Mouse (Mus musculus): ENCODE data around the gene Phospho2.

The Phospho2 gene

DNA sequence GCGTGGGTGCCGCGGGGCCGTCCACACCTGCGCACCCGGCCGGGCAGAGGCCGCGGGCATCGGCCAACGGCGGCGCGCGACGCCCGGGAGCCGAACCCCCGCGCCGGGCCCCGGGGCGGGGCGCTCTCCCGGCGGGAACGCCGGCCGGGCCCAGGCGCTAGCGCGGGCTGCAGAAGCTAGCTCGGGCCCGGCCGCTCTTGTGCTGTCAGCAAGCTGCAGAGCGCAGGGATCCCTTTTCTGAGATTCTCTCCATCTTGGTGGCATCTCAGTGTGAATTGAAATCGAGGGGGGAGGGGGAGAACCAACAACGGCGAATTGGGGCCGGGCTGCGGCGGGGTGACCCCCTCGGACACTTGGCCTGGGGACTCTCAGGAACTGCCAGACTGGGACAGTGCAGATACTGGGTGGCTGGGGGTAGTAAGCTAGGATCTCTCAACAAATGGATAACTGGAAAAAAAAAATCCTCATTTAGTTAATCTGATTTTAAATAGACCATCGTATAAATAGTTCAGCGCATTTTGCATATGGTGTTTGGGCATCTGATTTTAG is 33.8 kb downstream of the Phospho2 start:
- DNase-seq (ENCODE audit: extremely low spot score): peak; percentile 70

DNA sequence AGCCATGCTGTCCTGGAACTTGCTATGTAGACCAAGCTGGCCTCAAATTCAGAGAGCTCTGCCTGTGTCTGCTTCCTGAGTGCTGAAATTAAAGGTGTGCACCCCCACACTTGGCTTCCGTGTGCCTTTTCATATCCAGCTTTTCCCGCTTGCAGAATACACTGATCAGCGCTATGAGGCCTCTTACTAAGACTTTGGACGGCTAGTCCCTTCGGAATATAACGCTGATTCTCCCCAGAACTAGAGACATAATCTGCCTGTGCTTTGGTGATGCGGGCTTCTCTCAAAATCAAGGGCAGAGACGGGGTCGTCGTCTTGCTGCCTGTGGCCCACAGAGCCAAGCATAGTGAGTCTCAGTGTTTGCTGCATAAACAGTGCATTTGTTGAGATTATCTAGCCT is 36.5 kb downstream of the Phospho2 start:
- DNase-seq (ENCODE audit: extremely low spot score): no peak

DNA sequence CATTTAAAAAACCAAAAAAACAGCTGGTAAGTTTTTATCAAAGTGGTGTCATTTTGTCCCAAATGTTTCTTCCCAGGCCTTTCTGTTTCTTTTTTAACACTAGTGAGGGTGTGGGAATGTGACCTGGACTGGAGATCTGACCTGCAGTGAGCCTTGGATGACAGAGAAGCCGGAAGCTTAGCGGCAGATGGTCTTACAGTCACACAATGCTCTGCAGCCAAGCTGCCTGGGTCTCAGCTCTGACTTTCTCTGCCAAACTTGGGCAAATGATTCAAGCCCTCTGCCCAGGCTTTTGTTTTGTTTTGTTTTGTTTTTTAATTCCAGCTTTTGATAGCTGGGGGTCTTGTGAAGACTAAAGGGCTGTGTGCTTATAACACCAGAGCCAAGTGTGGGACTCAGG is 37.0 kb downstream of the Phospho2 start:
- no peak for DNase-seq (ENCODE audit: extremely low spot score)

DNA sequence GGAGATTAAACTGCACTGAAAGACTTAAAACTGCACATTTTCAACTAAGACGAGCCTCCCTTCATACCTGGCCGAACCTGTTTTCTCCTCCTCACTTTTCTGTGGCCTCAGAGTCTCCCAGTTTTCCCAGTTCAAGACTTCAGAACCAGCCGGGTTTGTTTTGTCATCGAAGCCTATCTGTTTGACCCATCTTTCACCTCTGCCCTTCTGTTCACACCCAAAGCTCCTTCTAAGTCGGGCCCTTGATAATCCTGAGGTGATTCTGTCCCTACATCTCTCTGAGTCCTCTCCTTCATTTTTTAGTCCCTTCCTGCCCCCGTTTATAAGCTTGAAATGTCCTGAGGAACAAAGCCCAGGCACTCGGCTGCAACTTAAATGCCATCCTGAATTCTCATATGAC is 38.6 kb downstream of the Phospho2 start:
- DNase-seq (ENCODE audit: extremely low spot score): peak; percentile 23

DNA sequence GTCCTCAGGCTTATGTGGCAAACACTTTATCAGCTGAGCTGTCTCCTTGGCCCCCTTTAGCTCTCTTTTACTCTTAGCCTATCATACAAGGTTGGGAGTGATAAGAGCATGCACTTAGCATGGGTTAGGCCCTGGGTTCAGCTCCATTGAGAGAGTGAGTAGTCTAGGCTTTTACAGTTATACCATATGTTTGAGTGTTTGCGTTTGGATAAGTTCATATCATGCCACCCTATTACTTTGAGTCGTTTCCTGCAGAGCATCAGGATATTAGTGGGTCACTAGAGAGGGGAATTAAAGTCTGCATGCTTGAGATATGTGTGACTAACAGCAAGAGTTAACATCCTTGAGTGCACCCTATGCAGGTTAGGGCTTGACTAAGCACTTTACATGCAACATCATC is 40.3 kb downstream of the Phospho2 start:
- no peak for DNase-seq (ENCODE audit: extremely low spot score)

DNA sequence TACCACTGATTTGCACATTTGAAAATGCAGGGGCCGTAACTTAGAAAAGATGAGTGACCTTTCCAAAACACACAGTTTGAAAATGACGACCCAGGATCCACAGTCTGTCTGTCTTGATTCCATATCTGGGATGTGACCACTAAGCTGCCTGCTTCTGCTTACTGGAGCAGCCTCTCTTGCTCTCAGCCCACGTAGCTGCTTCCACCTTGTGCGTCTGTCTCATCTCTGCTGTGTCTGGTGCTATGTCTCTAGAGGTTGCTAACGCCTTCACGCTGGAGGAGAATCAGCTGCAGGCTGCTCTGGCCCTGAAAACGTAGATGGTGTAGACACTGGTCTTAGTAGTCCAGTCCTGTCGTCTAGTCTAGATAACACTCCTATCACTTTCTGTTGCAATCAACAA is 40.7 kb downstream of the Phospho2 start:
- no peak for DNase-seq (ENCODE audit: extremely low spot score)

DNA sequence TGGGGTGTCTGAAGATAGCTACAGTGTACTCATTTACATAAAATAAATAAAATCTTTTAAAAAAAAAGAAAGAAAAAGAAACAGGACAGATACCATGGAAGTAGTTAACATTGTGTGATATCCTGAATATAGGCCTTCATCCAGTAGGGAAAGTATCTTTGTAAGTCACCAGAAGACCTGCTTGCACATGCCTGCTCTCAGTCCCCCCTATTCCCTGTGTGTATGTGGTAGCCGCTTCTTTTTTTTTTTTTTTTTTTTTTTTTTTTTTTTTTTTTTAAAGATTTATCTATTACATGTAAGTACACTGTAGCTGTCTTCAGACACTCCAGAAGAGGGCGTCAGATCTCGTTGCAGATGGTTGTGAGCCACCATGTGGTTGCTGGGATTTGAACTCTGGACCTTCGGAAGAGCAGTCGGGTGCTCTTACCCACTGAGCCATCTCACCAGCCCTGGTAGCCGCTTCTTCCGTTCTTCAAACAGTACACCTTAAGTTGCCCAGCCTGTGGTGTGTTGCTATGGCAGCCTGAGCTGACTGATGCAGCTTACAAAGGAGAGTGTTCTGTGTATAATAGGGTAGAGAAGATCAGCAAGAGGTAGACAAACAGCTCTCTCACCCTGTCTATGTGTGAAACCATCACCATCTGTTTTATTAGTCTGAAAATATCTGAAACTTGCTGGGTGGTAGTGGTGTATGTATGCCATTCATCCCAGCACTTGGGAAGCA is 48.0 kb downstream of the Phospho2 start:
- DNase-seq (ENCODE audit: extremely low spot score): no peak

DNA sequence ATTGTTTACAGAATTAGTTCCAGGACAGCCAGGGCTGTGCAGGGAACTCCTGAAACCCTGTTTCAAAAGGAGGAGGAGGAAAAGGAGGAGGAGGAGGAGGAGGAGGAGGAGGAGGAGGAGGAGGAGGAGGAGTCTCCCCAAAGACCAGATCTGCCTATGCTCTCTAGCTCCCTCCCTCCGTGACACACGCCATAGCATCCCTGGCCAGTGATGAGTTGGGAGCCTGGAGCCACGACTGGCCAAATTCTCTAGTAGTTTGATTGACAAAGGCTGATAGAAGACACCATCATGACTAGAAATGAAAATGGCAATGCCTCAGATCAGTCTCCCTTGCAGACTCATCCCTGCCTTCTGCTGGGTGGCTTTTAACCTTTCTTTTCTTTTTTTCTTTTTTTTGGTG is 48.6 kb downstream of the Phospho2 start:
- DNase-seq (ENCODE audit: extremely low spot score): no peak

DNA sequence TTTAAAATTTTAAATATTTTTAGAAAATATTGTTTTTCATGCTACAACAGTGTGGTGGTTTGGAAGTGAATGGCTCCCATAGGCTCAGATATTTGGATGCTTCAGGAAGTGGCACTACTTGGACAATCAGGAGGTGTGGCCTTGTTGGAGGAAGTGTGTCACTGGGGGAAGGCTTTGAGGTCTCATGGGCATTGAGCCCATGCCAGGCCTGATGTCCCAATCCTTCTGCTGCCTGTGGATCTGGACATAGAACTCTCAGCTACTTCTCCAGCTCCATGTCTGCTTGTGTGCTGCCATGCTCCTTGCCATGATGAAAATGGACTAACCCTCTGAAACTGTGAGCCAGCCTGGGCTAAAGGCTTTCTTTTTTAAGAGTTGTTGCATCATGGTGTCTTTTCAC is 49.3 kb downstream of the Phospho2 start:
- no peak for DNase-seq (ENCODE audit: extremely low spot score)

DNA sequence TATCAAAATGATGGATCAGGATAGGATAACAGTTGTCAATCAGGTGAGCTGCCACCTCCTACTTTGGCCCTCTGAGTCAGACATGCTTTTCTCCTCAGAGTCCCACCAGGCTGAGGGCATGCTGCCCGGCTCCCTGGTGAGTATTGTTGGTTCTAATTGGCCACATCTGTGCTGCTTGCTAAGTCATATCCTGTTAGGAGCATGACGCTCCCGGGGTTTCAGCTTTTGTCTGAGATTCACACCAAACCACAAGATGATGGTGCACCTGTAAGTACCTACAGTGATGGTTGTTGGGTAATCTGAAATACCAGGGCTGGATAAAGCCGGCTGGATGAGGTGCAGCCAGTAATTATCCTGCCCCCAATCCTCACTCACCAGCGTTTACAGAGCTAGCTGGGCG is 50.8 kb downstream of the Phospho2 start:
- DNase-seq (ENCODE audit: extremely low spot score): no peak

DNA sequence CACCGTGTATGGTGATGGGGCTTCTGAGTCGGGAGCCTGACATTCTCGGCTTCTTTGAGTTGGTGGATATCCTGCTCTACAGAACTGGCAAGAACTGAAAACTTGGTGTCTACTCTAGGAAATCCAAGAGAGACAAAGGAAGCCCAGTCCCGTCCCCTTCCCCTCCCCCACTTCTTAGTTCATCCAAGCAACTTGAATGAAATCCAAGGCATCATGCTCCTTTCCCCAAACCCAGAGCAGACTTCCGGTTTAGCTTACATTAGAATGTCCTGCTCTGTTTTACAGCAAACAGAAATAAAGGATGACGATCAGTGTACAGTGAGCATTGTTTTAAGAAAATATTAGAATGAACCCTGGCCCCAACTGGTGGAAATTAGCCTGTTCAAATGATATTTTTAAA is 59.8 kb downstream of the Phospho2 start:
- DNase-seq (ENCODE audit: extremely low spot score): no peak
